Mouse (Mus musculus) MEL (cell line): ENCODE data around the gene Uhrf1bp1l.

Experiments used
- BHLHE40 ChIP-seq: IDR thresholded peaks from 2 replicates; pipeline ENCODE4 v1.6.1; 2012; ENCODE audit warnings: low read depth, mild to moderate bottlenecking, inconsistent platforms, low read length, improper control_type of control experiment, borderline replicate concordance
- CHD1 ChIP-seq: IDR thresholded peaks from 2 replicates; pipeline ENCODE4 v1.6.1; 2012; ENCODE audit warnings: low read depth, mild to moderate bottlenecking, inconsistent platforms, low read length, improper control_type of control experiment
- CTCF ChIP-seq, 3 experiments: IDR thresholded peaks in 2 of 3; conservative IDR thresholded peaks in 1 of 3; 2 replicates each; pipeline ENCODE4 v1.5.1; 2011 to 2012; ENCODE audit warnings: low read length in 3 of 3, low read depth in 2 of 3, mild to moderate bottlenecking in 2 of 3, improper control_type of control experiment in 1 of 3, inconsistent platforms in 1 of 3, mixed read lengths in 1 of 3, moderate library complexity in 1 of 3; ENCODE audit not compliant: control insufficient read depth in 1 of 3, insufficient read depth in 1 of 3, poor library complexity in 1 of 3, severe bottlenecking in 1 of 3
- ELF1 ChIP-seq: IDR thresholded peaks from 2 replicates; pipeline ENCODE4 v1.6.1; 2014; ENCODE audit warnings: low read depth, mild to moderate bottlenecking, inconsistent platforms, low read length, improper control_type of control experiment, moderate library complexity
- EP300 ChIP-seq, 2 experiments: IDR thresholded peaks; 2 replicates each; pipeline ENCODE4 v1.6.1; 2011; ENCODE audit warnings: improper control_type of control experiment in 2 of 2, low read length in 2 of 2, low read depth in 1 of 2, mild to moderate bottlenecking in 1 of 2
- ETS1 ChIP-seq: IDR thresholded peaks from 2 replicates; pipeline ENCODE4 v1.6.1; 2012; ENCODE audit warnings: low read depth, mild to moderate bottlenecking, inconsistent platforms, low read length, improper control_type of control experiment, moderate library complexity
- GABPA ChIP-seq: IDR thresholded peaks from 2 replicates; pipeline ENCODE4 v1.6.1; 2012; ENCODE audit warnings: low read depth, mild to moderate bottlenecking, inconsistent platforms, low read length, improper control_type of control experiment, moderate library complexity
- MXI1 ChIP-seq: IDR thresholded peaks from 2 replicates; pipeline ENCODE4 v1.6.1; 2011; ENCODE audit warnings: mild to moderate bottlenecking, low read depth, low read length, improper control_type of control experiment
- MYB ChIP-seq: IDR thresholded peaks from 2 replicates; pipeline ENCODE4 v1.6.1; 2011; ENCODE audit warnings: mild to moderate bottlenecking, low read depth, low read length, improper control_type of control experiment
- POLR2A ChIP-seq, 2 experiments: IDR thresholded peaks; 2 replicates each; pipeline ENCODE4 v1.6.1; 2011 to 2012; ENCODE audit warnings: low read length in 2 of 2, mild to moderate bottlenecking in 2 of 2, control low read depth in 1 of 2, improper control_type of control experiment in 1 of 2, low read depth in 1 of 2, moderate library complexity in 1 of 2; ENCODE audit not compliant: control insufficient read depth in 1 of 2, insufficient read depth in 1 of 2, poor library complexity in 1 of 2
- POLR2AphosphoS2 ChIP-seq: IDR thresholded peaks from 2 replicates; pipeline ENCODE4 v1.6.1; 2011; ENCODE audit warnings: low read length, improper control_type of control experiment
- TCF12 ChIP-seq: IDR thresholded peaks from 2 replicates; pipeline ENCODE4 v1.6.1; 2014; ENCODE audit warnings: low read depth, mild to moderate bottlenecking, inconsistent platforms, low read length, improper control_type of control experiment, moderate library complexity
- ZMIZ1 ChIP-seq: IDR thresholded peaks from 2 replicates; pipeline ENCODE4 v1.6.1; 2012; ENCODE audit warnings: low read depth, mild to moderate bottlenecking, inconsistent platforms, low read length, improper control_type of control experiment, moderate library complexity
- ZNF384 ChIP-seq: IDR thresholded peaks from 2 replicates; pipeline ENCODE4 v1.6.1; 2012; ENCODE audit warnings: low read depth, mild to moderate bottlenecking, inconsistent platforms, low read length, improper control_type of control experiment

DNA sequence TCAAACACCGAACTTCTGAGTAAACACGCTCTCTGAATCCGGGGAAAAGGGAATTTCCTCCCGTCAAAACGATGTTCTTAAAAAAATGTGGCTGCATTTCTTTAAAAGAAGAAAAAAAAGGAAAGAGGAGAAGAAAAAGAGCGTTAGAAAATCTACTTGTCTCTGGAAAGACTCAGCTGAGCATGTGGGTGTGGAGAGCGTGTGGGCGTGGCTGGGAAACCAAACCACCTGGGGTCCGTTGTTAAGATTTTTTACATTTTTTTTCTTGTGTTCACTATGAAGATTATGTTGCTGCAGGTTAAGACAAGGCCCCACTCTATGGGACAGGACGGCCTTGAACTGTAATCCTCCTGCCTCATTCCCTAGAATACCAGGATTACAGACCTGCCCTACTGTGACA is 29.9 kb upstream of the Uhrf1bp1l start:
- no peak for TF ChIP-seq MYB
- TF ChIP-seq CTCF (IDR thresholded peaks at IDR 0.05 in 2 of 3, conservative IDR thresholded peaks at IDR 0.05 in 1 of 3; ENCODE audit: control insufficient read depth in 1 of 3, insufficient read depth in 1 of 3, low read depth in 2 of 3, low read length in 3 of 3, poor library complexity in 1 of 3, severe bottlenecking in 1 of 3): no peak
- no peak for TF ChIP-seq ZMIZ1
- TF ChIP-seq POLR2A (IDR thresholded peaks at IDR 0.05; ENCODE audit: control insufficient read depth in 1 of 2, insufficient read depth in 1 of 2, low read depth in 1 of 2, low read length in 2 of 2, poor library complexity in 1 of 2): no peak
- no peak for TF ChIP-seq BHLHE40
- TF ChIP-seq TCF12: no peak
- TF ChIP-seq POLR2AphosphoS2: no peak
- TF ChIP-seq ZNF384: no peak
- TF ChIP-seq MXI1: no peak
- no peak for TF ChIP-seq CHD1
- TF ChIP-seq ETS1: no peak
- TF ChIP-seq ELF1: no peak
- no peak for TF ChIP-seq GABPA
- no peak for TF ChIP-seq EP300 (IDR thresholded peaks at IDR 0.05; ENCODE audit: low read depth in 1 of 2, low read length in 2 of 2)
